Mouse (Mus musculus) layer of hippocampus, adult 18-20 months (tissue): ENCODE data around the gene Orai3. TPM values are rescaled to one million over a fixed set of nuclear protein-coding genes. Genes with fewer than 3 reads are reported as not detected.

Source experiments
- DNase-seq, 2 experiments: peaks; one replicate each; pipeline ENCODE4 v3.0.0; 2022; ENCODE audit warnings: low spot score in 2 of 2
- total RNA-seq, 2 experiments: library from RNA; stranded (reverse); gene quantifications; 2 replicates each; pipeline ENCODE4 v1.2.3; 2021

The Orai3 gene
- total RNA-seq, 2 experiments from 2014 or later, result 25.9 to 29.3 TPM

GRCm38 (mm10) chr7:127823236-127824171, 53.9 kb downstream of the Orai3 start:
- DNase-seq, result peak in 1 of 2 experiments; percentile 48

DNA sequence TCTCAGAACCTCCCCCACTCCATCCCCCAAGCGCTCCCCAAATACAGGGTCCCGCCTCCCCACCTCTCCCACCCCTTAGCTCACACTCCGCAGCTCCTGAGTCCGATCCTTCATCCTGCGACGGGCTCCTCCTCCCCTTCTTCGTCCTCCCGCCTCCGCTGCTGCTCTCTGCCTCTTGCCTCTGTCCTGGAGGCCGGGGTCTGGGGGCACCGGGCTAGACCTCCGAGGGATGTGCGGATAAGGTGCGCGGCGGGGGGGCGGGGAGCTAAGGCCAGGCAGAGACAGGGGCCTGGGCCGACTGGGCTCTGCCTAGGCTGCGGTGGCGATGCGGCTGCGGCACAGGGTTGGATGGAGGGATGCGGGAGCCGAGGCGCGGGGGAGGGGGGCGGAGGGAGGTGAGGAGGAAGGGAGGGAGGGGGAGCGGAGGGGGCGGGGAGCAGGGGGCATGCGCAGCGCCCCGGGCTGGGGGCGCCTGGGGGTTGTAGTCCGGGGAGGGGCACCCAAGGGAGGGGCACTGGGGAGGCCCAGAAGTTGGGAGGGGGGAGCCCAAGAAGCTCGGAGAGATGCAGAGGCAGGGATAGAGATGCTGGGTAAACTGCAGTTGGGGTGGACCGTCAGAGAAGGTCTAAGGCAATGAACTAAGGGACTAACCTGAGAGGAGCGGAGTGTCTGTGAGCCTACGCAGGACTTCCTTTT, 54.7 kb downstream of the Orai3 start, which contains the start of the genes Stx4a and Stx1b:
Gene Stx4a, plus strand, starts transcription at position 119 of the 696 bp plus-strand sequence.
Gene Stx1b, minus strand, starts transcription at position 374 of the 696 bp plus-strand sequence.
- peak in 1 of 2 experiments; percentile 69 for DNase-seq

Other genes with a start within 250 kb of the Orai3 start
- 1 to 10 TPM in 1 of 2 experiments, not detected in 1; 1.6 TPM for gene Tmem265, start 208.4 kb upstream of the Orai3 start, total RNA-seq
- gene Phkg2, start 196.5 kb upstream of the Orai3 start, total RNA-seq, result 10 to 100 TPM; 76.7 to 80.5 TPM
- 10 to 100 TPM in 1 of 2 experiments, 1 to 10 TPM in 1; 9.5 to 10.4 TPM for gene Ccdc189, start 181.2 kb upstream of the Orai3 start, total RNA-seq
- 10 to 100 TPM; 67.4 to 67.9 TPM for gene Rnf40, start 181.0 kb upstream of the Orai3 start, total RNA-seq
- gene Zfp629, start 154.0 kb upstream of the Orai3 start, total RNA-seq, result 10 to 100 TPM; 20.1 to 21.6 TPM
- 10 to 100 TPM; 34.4 to 34.6 TPM for gene Bcl7c, start 60.9 kb upstream of the Orai3 start, total RNA-seq
- gene Ctf1, start 57.1 kb upstream of the Orai3 start, total RNA-seq, result 1 to 10 TPM; 3.5 to 4.6 TPM
- not detected for gene Ctf2, start 37.6 kb upstream of the Orai3 start, total RNA-seq
- gene Fbxl19, start 25.3 kb upstream of the Orai3 start, total RNA-seq, result 10 to 100 TPM; 59.2 to 59.7 TPM
- gene Setd1a, start 6.9 kb downstream of the Orai3 start, total RNA-seq, result 10 to 100 TPM; 35.4 to 44.6 TPM
- 1 to 10 TPM; 4.1 to 5.2 TPM for gene Gm49388, start 15.8 kb downstream of the Orai3 start, total RNA-seq
- 1 to 10 TPM; 6.3 to 7.8 TPM for gene Hsd3b7, start 30.8 kb downstream of the Orai3 start, total RNA-seq
- 10 to 100 TPM; 65.6 to 68.6 TPM for gene Stx4a, start 54.5 kb downstream of the Orai3 start, total RNA-seq
- gene Stx1b, start 54.7 kb downstream of the Orai3 start, total RNA-seq, result 100 to 1,000 TPM; 335 to 338 TPM
- 10 to 100 TPM; 34.6 to 35.9 TPM for gene Zfp646, start 106.4 kb downstream of the Orai3 start, total RNA-seq
- 10 to 100 TPM; 20.9 to 25.7 TPM for gene Zfp668, start 107.0 kb downstream of the Orai3 start, total RNA-seq
- 1 to 10 TPM; 2.8 to 3.3 TPM for gene Prss53, start 121.2 kb downstream of the Orai3 start, total RNA-seq
- gene Gm21974, start 125.6 kb downstream of the Orai3 start, total RNA-seq, result not detected
- 10 to 100 TPM; 22.9 to 30.8 TPM for gene Vkorc1, start 125.8 kb downstream of the Orai3 start, total RNA-seq
- gene Bckdk, start 134.3 kb downstream of the Orai3 start, total RNA-seq, result 10 to 100 TPM; 41.4 to 42.4 TPM
- gene Kat8, start 142.7 kb downstream of the Orai3 start, total RNA-seq, result 10 to 100 TPM; 29.8 to 30.9 TPM
- gene Prss8, start 160.3 kb downstream of the Orai3 start, total RNA-seq, result under 1 TPM; 0.25 to 0.46 TPM
- gene Prss36, start 176.9 kb downstream of the Orai3 start, total RNA-seq, result 10 to 100 TPM; 10.3 to 10.5 TPM
- 100 to 1,000 TPM; 279 to 285 TPM for gene Fus, start 197.6 kb downstream of the Orai3 start, total RNA-seq
- 1 to 10 TPM; 2.1 to 3.2 TPM for gene Pycard, start 224.1 kb downstream of the Orai3 start, total RNA-seq
- gene Trim72, start 234.1 kb downstream of the Orai3 start, total RNA-seq, result under 1 TPM; 0.32 to 0.58 TPM